Mouse (Mus musculus): ENCODE data around the gene Icmt.

DNA sequence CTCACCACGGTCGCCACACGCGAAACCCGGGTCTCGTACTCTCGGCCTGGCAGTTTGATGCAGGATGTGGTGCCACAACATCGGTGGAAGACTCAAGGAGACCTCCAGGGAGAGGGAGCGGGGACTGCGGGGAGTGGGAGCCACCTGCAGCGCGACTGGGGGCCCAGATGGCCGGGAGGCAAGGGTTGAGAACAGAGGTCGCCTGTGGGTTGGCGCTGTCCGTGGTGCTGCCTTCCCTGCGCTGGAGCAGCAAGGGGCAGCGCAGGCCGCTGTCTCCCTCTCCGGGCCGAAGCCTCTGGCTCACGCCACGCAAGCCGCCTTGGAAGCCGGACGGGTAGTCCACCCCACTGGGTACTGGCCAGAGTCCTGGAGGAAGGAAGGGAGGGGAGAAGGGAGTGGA lies 10.1 kb upstream of the Icmt start:
- no peak for TF ChIP-seq TAL1 (IDR thresholded peaks at IDR 0.05; ENCODE audit: low read length)
- no peak for TF ChIP-seq CTCF (IDR thresholded peaks at IDR 0.05 in 2 of 3, conservative IDR thresholded peaks at IDR 0.05 in 1 of 3; ENCODE audit: control insufficient read depth in 1 of 3, insufficient read depth in 1 of 3, low read depth in 2 of 3, low read length in 3 of 3, poor library complexity in 1 of 3, severe bottlenecking in 1 of 3)
- TF ChIP-seq E2F4 (IDR thresholded peaks at IDR 0.05; ENCODE audit: borderline replicate concordance, low read depth, low read length), result no peak
- TF ChIP-seq TBP (IDR thresholded peaks at IDR 0.05; ENCODE audit: low read depth, low read length), result no peak
- no peak for TF ChIP-seq POLR2A (IDR thresholded peaks at IDR 0.05; ENCODE audit: control insufficient read depth in 1 of 2, insufficient read depth in 1 of 2, low read depth in 1 of 2, low read length in 2 of 2, poor library complexity in 1 of 2)
- TF ChIP-seq EP300 (IDR thresholded peaks at IDR 0.05; ENCODE audit: low read depth in 1 of 2, low read length in 2 of 2), result no peak
- TF ChIP-seq GABPA (IDR thresholded peaks at IDR 0.05; ENCODE audit: low read depth, low read length), result no peak

All from MEL (cell line).